Mouse (Mus musculus): ENCODE data around the gene Paqr6. TPM values are rescaled to one million over a fixed set of nuclear protein-coding genes. Genes with fewer than 3 reads are reported as not detected.
"Not testable (repeated sequence)": the region's sequence is repeated elsewhere in the genome, so short reads cannot be mapped to it uniquely, and the experiment has no call there.

Paqr6 gene
- polyA plus RNA-seq, 1 experiment from 2014 or later = 4.9 TPM

DNA sequence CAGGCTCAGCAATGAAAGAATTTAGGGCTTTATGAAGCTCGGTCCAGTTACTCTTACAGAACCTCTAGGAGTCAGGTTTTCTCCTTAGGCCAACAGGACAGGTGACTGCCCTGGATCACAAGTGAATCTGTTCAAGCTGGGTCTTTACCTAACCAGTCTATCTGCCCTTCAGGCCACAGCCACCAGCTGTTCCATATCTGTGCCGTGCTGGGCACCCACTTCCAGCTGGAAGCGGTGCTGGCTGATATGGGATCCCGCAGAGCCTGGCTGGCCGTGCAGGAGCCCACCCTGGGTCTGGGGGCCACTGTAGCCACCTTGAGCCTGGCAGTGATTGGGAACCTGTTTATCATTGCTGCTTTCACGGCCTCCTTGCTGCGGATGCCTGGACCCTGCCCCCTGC lies 3.1 kb downstream of the Paqr6 start:
- ATAC-seq (ENCODE audit: insufficient number of reproducible peaks, insufficient read depth, low FRiP score, low TSS enrichment, low read depth); H3K27ac ChIP-seq; H3K9me3 ChIP-seq; H3K36me3 ChIP-seq; H3K9ac ChIP-seq; H3K4me1 ChIP-seq; H3K4me3 ChIP-seq: not testable (repeated sequence)
- H3K27me3 ChIP-seq = peaks cover 28% of the 10 kb centered on the region
- peak overlapping the region; percentile 58 for H3K4me2 ChIP-seq
- WGBS = 52% methylated on average over 3 of the region's 7 CpGs

GRCm38 (mm10) chr3:88368511-88368910 lies 4.1 kb downstream of the Paqr6 start:
- not testable (repeated sequence) for H3K27ac ChIP-seq; ATAC-seq (ENCODE audit: insufficient number of reproducible peaks, insufficient read depth, low FRiP score, low TSS enrichment, low read depth); H3K4me3 ChIP-seq; H3K9me3 ChIP-seq; H3K4me1 ChIP-seq; H3K36me3 ChIP-seq; H3K9ac ChIP-seq; H3K4me2 ChIP-seq
- peaks cover 28% of the 10 kb centered on the region for H3K27me3 ChIP-seq
- WGBS = 79% methylated on average over 7 of the region's 7 CpGs

DNA sequence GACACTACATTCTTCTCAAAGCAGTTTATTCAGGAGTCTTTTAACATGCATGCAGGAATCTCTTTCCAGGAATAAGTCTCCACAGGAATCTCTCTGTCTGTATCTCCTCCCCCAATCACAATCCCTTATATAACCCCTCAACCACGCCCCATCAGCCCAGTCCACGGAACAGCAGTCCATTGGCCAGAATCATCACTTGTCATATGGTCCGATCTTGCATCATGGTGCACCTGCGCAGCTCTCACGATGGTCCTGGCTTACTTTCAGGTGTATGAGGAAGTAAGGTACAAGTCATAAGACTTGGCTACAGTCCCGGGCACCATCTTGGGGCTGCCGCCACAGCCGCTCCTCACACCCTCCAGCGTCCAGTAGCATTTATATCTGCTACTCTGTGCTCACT lies 8.3 kb downstream of the Paqr6 start, which contains the start of gene Bglap3:
TSS of gene Bglap3 (minus strand) at position 101 of the 400 bp plus-strand sequence.
- ATAC-seq (ENCODE audit: insufficient number of reproducible peaks, insufficient read depth, low FRiP score, low TSS enrichment, low read depth); H3K9me3 ChIP-seq: not testable (repeated sequence)

DNA sequence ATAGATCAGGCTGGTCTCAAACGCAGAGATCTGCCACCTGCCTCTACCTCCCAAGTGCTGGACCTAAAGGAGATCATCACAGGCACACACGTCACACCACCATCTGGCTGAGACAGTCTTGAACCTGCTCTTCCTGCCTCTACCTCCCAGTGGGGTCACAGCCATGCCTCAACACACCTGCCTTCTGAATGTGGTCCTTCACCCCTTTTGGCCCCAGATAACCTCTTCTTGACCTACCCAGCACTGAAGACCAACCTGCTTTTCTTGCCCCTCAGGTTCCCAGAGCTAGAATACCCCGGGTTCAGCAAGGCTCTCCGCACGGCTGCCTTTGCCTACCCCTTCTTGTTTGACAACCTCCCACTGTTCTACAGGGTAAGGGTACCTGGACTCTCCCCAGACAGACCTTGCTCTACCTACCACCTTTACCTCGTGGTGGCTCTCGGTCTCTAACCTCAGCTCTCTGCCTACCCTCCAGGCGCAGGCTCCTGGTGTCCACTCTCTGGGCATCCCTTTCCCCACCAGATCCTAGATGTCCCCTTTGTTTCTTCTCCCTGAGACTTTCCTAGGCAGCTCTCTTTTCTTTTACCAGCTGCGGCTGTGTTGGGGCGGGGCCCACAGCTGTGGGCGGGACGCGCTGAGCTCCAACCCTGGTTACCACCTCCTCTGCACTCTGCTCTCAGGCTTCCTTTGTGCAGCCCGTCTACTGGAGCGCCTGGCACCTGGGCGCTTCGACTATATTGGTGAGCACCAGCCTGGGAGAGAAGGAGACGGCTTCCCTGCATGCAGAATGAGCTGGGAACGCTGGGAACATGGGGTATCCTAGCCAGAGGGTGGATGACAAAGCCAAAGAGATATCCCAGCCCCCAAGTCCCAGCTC lies 11.6 kb downstream of the Paqr6 start:
- Histone ChIP-seq H3K4me3 (peak overlapping the region; percentile 30), H3K4me2 (peak overlapping the region; percentile 57), H3K9ac (peak overlapping the region; percentile 54), H3K27ac (peak overlapping the region; percentile 77; the same call in 1 of the 2 replicates)
- not testable (repeated sequence) for H3K9me3 ChIP-seq, H3K4me1 ChIP-seq, H3K27me3 ChIP-seq, H3K36me3 ChIP-seq
- 9% methylated on average over 18 of the region's 19 CpGs for WGBS
- peak; percentile 88 for ATAC-seq (ENCODE audit: insufficient number of reproducible peaks, insufficient read depth, low FRiP score, low TSS enrichment, low read depth)

More for the DNA sequence above, 8.3 kb downstream of the Paqr6 start, which contains the start of gene Bglap3:
- H3K4me1 ChIP-seq, H3K4me2 ChIP-seq, H3K27me3 ChIP-seq, H3K36me3 ChIP-seq, H3K9ac ChIP-seq, H3K4me3 ChIP-seq, H3K27ac ChIP-seq: not testable (repeated sequence)
- 93% methylated on average over 9 of the region's 9 CpGs for WGBS

DNA sequence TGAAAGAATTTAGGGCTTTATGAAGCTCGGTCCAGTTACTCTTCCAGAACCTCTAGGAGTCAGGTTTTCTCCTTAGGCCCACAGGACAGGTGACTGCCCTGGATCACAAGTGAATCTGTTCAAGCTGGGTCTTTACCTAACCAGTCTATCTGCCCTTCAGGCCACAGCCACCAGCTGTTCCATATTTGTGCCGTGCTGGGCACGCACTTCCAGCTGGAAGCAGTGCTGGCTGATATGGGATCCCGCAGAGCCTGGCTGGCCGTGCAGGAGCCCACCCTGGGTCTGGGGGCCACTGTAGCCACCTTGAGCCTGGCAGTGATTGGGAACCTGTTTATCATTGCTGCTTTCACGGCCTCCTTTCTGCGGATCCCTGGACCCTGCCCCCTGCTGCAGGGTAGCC lies 12.3 kb downstream of the Paqr6 start:
- 17% methylated on average over 6 of the region's 7 CpGs for WGBS
- H3K4me3 ChIP-seq = peak overlapping the region; percentile 30
- peak overlapping the region; percentile 57 for H3K4me2 ChIP-seq
- not testable (repeated sequence) for H3K27me3 ChIP-seq; H3K36me3 ChIP-seq; H3K9me3 ChIP-seq; ATAC-seq (ENCODE audit: insufficient number of reproducible peaks, insufficient read depth, low FRiP score, low TSS enrichment, low read depth)
- H3K9ac ChIP-seq = peak overlapping the region; percentile 54
- 0 out of 2 replicates have a peak overlapping the region, but pooled peaks have one; percentile 77 for H3K27ac ChIP-seq
- H3K4me1 ChIP-seq = peaks cover 12% of the 10 kb centered on the region; the same call in 1 of the 2 replicates

DNA sequence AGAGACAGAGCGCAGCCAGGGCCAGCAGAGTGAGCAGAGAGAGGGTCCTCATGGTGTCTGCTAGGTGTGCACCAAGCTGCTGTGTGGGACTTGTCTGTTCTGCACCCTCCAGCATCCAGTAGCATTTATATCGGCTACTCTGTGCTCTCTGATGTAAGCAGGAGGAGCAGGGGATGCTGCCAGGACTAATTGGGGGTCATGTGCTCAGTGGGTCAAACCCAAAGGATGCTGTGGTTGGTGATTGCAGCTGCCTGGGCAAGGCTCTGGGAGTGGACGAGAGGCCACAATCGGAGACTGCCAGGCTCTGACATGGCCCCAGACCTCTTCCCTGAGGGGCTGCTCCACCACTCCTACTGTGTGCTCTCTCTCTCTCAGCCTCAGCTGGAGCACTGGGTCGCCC lies 14.2 kb downstream of the Paqr6 start, which contains the start of gene Bglap2:
TSS of gene Bglap2 (minus strand) at position 101 of the 400 bp plus-strand sequence.
- H3K9ac ChIP-seq; H3K27ac ChIP-seq; H3K9me3 ChIP-seq; H3K36me3 ChIP-seq; ATAC-seq (ENCODE audit: insufficient number of reproducible peaks, insufficient read depth, low FRiP score, low TSS enrichment, low read depth); H3K27me3 ChIP-seq; H3K4me2 ChIP-seq; H3K4me3 ChIP-seq: not testable (repeated sequence)
- 76% methylated on average over 5 of the region's 5 CpGs for WGBS
- H3K4me1 ChIP-seq = peaks cover 13% of the 10 kb centered on the region; the same call in 1 of the 2 replicates

- Histone ChIP-seq H3K4me2 (peak overlapping the region; percentile 56), H3K4me3 (peak overlapping the region; percentile 30), H3K9ac (peak overlapping the region; percentile 28), H3K27ac (peak overlapping the region; percentile 34; the same call in 1 of the 2 replicates)
- peak; percentile 74; the same call in 1 of the 2 replicates for ATAC-seq (ENCODE audit: insufficient number of reproducible peaks, insufficient read depth, low FRiP score, low TSS enrichment, low read depth)
- WGBS = 7% methylated on average over 19 of the region's 22 CpGs
- H3K4me1 ChIP-seq, H3K9me3 ChIP-seq, H3K36me3 ChIP-seq, H3K27me3 ChIP-seq: not testable (repeated sequence)
Measured at GRCm38 (mm10) chr3:88381389-88382315, 17.3 kb downstream of the Paqr6 start.

- not testable (repeated sequence) for H3K27me3 ChIP-seq; ATAC-seq (ENCODE audit: insufficient number of reproducible peaks, insufficient read depth, low FRiP score, low TSS enrichment, low read depth); H3K27ac ChIP-seq; H3K4me1 ChIP-seq; H3K4me3 ChIP-seq; H3K36me3 ChIP-seq; H3K9me3 ChIP-seq; H3K9ac ChIP-seq
- WGBS = 0% methylated on average over 1 of the region's 7 CpGs
- peak overlapping the region; percentile 56; the same call in 1 of the 2 replicates for H3K4me2 ChIP-seq
Measured at GRCm38 (mm10) chr3:88382383-88382782, 18.0 kb downstream of the Paqr6 start.

DNA sequence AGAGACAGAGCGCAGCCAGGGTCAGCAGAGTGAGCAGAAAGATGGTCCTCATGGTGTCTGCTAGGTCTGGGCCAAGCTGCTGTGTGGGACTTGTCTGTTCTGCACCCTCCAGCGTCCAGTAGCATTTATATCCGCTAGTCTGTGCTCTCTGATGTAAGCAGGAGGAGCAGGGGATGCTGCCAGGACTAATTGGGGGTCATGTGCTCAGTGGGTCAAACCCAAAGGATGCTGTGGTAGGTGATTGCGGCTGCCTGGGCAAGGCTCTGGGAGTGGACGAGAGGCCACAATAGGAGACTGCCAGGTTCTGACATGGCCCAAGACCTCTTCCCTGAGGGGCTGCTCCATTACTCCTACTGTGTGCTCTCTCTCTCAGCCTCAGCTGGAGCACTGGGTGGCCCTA lies 20.0 kb downstream of the Paqr6 start, which contains the start of gene Bglap:
TSS of gene Bglap (minus strand) at position 101 of the 400 bp plus-strand sequence.
- no peak within 1 kb of the TSS for H3K9ac ChIP-seq
- H3K4me1 ChIP-seq = peaks cover 5% of the 10 kb centered on the region; the same call in 1 of the 2 replicates
- H3K9me3 ChIP-seq = no peaks in the 10 kb centered on the region
- H3K4me2 ChIP-seq = no peak within 1 kb of the TSS
- ATAC-seq (ENCODE audit: insufficient number of reproducible peaks, insufficient read depth, low FRiP score, low TSS enrichment, low read depth) = no peak
- 75% methylated on average over 5 of the region's 5 CpGs for WGBS
- no peak within 1 kb of the TSS for H3K4me3 ChIP-seq
- H3K27me3 ChIP-seq = no peaks in the 10 kb centered on the region
- no peaks in the 10 kb centered on the region for H3K36me3 ChIP-seq
- H3K27ac ChIP-seq = no peak within 1 kb of the TSS

DNA sequence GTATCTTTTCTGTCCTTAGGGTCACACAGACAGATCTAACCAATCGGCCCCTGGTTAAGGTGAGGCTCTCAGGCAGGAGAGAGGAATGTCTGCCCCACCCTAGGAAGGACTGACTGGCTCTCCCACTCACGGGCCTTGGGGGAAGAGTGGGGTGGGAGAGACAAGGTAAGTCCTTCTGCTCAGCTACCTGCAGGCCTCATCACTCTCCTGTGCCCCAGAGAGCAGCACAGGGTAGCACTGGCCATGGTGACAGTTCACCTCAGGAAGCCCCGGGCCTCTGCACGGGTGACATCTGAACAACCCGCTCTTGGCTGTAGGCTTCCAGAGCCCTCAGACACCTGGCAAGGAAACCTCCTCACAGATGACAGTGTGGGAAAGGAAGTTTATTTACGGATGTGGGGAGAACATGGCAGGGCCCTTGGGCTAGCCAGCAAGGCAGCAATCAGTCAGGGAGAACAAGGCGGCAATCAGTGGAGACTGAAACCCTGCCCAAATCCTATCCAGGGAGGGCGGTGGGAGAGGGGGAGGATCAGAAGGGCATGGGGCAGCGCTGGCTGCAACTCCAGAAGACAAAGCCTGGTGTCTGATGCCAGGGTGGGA lies 29.5 kb downstream of the Paqr6 start:
- Histone ChIP-seq H3K9me3 (no peaks in the 10 kb centered on the region), H3K36me3 (peaks cover 47% of the 10 kb centered on the region)
- ATAC-seq (ENCODE audit: insufficient number of reproducible peaks, insufficient read depth, low FRiP score, low TSS enrichment, low read depth) = no peak

DNA sequence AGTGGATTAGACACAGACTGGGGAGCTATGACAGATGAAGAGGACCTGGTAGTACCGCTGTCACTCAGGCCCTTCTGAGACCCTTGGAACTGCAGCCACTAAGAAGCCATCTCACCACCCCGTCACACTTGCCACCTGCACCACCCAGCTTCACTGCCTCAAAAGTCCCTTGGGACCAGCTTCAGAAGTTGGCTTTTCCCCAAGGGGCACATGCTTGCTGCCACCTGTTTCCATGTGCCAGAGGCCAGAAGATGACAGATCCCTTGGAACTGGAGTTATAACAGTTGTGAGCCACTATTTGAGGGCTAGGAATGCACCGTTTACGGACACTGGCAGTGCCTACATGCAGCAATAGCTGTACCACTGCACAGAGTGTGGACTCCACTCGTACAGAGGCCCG lies 30.9 kb downstream of the Paqr6 start:
- Histone ChIP-seq H3K27ac (no peak overlapping the region), H3K36me3 (peaks cover 53% of the 10 kb centered on the region), H3K27me3 (no peaks in the 10 kb centered on the region), H3K9ac (no peak overlapping the region), H3K4me1 (no peaks in the 10 kb centered on the region), H3K4me3 (no peak overlapping the region), H3K9me3 (no peaks in the 10 kb centered on the region), H3K4me2 (no peak overlapping the region)
- no peak for ATAC-seq (ENCODE audit: insufficient number of reproducible peaks, insufficient read depth, low FRiP score, low TSS enrichment, low read depth)
- 92% methylated on average over 6 of the region's 6 CpGs for WGBS

More for the DNA sequence above, 29.5 kb downstream of the Paqr6 start:
- H3K4me2 ChIP-seq = no peak overlapping the region
- no peak overlapping the region for H3K27ac ChIP-seq
- 82% methylated on average over 9 of the region's 9 CpGs for WGBS
- no peaks in the 10 kb centered on the region for H3K4me1 ChIP-seq
- H3K4me3 ChIP-seq = no peak overlapping the region
- H3K27me3 ChIP-seq = no peaks in the 10 kb centered on the region
- H3K9ac ChIP-seq = no peak overlapping the region

Data from embryonic facial prominence, embryonic 13.5 days (tissue).